Mouse (Mus musculus) lung, postnatal 0 days (tissue): ENCODE results near the gene Slc35g2.

Experiments
- CTCF ChIP-seq: IDR thresholded peaks from 2 replicates; pipeline ENCODE4 v1.5.1; 2016; ENCODE audit warnings: antibody characterized with exemption, mild to moderate bottlenecking
- EP300 ChIP-seq: IDR thresholded peaks from 2 replicates; pipeline ENCODE4 v1.6.1; 2016; ENCODE audit warnings: antibody characterized with exemption, mild to moderate bottlenecking, control low read depth

- TF ChIP-seq CTCF (no peak), EP300 (no peak)
These were observed 42.7 kb upstream of the Slc35g2 start for GRCm38 (mm10) chr9:100613501-100614071.
